Mouse (Mus musculus): ENCODE data around the gene Lcor.

Lcor gene

DNA sequence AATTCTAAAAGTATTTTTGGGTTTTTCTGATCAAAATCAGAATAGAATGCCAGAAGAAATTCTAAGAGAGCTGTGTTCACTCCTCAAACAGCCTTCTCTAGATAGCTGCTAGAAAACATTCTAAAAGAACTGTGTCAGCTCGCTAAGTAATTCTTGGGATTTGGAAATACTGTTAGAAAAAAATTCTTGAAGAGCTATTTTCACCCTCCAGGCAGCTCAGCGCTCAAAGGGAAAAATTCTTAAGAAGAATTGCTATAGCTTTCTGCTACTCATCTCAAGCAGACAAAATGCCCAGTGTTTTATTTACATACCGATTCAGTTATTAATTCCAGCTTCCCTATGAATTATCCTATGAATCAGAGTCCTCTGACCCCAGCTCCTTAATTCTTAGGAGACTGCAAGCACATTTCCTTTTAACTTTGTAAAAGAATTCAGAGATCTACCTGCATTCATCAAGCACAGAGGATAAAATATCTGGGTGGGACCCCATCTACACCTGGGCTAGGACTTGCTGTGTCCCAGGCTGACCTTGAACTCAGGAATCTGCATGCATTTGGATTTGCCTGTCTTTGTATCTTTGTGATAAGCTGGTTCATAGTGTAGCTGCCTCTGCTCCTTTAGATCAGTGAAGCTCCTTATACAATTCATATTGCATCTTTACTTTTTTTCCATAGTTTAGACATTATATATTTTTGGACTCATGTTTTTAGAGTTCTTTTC lies 5.7 kb upstream of the Lcor start:
- DNase-seq: no peak

DNA sequence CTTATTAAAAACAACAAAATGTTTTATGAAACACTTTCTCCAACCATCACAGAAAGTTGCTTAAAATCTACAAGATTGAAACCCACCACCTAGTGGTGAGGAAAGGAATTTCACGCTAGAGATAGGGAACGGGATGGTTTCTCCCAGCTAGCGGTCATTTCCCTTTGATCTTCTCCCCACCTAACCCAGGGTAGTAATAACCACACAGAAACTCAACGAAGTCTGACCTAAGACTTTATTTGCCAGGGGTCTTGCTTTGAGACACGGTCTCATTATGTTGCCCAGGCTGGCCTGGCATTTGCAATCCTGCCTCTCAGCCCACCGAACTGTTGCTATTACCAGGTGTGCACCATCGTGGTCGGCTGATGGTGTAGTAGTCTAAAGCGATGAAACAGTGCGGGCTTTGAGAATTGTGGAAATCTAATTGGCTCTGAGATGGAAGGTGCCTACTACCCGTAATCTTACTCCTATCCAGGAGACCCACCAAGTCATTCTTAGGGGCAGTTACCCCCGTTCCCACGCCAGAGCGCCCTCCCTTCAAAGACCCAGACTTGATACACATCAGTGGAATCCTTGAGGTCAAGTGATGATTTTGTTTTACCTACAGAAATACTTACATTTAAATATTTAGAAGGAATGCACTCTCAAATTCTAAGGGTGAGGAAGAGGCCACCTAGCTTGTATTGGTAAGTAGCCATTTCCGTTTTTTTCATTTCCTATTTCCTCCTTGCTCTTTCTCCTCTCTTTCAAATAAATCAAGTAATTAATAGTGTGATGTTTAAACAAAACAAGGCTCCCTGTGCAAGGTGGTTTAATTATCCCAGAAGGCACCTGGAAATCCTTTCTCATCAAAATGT lies 1.2 kb upstream of the Lcor start:
- DNase-seq: peak in 1 of 2 experiments; percentile 23

DNA sequence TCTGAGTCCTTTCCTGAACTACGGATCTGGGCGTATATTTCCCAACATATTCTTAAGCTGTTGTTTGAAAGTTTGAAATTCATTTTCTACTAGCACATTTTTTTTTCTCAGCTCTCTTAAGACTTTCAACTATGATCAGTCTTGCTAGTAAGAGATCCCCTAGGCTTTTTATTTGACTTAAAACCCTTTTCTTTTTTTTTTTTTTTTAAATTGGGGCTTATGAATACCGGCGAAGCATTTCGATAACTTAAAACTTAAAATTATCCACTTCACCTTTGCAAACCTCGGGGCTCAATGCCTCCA lies 599 bp upstream of the Lcor start:
- DNase-seq: no peak

DNA sequence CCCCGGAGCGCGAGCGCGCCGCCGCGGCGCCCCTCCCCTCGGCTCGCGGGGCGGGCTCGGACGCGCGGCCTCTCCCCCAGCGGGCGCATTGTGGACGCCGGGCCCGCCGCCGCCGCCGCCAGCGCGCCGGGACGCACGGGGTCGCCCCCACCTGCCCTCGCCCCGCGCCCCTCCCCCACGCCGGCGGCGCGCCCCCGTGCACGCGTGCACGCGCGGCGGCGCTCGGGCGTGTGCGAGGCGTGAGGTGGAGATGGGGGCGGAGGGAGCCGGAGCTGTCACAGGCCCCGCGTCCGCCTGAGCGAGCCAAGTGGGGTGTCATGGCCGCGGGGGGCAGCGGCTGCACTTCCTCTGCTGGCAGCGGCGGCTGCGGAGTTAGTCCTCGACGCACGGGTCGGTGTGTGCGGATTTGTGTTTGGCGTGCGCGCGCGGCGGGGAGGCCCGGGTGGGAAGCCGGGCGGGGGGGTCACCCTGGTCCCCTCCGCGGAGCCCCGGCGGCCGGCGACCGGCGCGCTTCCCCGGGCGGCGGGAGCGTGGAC lies 540 bp downstream of the Lcor start:
- peak; percentile 83 to 90 for DNase-seq

DNA sequence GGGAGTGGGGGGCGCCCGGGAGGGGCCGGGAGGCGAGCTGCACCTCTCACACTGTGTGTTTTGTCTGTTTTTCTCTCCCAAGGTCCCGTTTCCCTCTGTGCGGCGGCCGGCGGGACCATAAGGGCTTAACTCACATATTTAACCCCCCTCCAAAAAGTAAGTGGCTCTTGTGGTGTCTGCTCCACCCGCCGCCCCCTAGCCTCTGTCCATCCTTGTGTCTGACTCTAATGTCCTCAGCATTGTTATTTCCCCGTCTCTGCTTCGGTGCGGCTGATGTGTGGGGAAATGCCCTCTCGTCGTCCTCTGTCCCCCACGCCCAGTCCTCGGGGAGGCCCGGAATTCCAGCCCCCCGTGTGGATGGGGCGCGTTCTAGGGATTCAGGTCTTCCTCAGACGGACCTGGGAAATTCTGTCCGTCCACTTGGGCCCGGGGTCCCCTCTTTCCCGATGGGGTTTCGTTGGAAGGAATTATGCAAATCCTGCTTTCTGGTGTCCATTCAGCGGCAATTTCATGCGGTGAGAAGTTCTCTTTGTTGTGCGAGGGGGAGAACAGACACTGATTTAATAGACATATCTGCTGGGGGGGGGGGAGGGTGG lies 1.1 kb downstream of the Lcor start:
- peak; percentile 37 to 41 for DNase-seq

DNA sequence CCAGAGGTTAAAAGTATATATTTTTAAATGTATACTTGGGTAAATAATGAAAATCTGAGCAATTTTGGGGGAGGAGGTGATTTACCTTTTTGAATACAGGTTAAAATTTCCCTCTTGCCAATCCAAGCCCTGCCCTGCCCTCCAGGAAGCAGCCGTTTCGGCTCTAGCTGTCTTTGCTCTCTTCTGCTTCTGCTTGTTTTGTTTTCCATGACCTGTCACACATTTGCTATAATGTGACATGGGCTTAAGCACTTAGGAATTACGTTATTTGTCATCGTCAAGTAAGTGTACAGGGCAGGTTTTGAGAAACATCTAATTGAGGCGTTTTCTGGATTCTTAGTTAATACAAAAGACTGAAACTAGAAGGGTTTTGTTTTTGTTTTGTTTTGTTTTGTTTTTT lies 1.9 kb downstream of the Lcor start:
- no peak for DNase-seq

DNA sequence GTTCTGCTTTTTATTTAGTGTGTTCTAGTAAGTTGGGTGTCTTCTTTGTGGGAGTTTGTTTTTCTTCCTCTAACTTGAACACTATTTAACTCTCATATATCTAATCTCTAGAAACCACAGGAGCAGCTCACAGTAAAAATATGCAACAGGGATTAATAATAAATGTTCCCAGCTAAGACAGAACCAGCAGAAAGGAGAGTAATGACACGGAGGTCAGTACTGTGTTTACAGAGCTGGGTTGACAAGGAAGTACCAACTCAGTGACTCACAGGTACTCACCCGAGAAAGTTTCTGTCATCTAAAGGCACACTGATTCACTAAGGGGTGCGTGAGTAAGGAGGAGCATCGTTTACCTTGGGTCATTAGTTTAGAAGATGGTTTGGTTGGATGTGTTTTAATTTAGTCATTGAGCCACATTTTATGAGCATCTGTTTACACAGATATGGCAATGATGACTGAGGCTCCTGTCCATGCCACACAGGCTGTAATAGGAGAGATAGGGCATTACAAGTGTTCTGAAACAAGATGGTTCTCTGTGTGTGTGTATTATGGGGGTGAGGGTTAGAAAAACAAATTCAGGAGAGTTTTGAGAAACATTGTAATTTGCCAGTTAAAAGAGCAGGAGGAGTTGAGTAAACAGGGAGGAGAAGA lies 13.1 kb downstream of the Lcor start:
- no peak for DNase-seq

DNA sequence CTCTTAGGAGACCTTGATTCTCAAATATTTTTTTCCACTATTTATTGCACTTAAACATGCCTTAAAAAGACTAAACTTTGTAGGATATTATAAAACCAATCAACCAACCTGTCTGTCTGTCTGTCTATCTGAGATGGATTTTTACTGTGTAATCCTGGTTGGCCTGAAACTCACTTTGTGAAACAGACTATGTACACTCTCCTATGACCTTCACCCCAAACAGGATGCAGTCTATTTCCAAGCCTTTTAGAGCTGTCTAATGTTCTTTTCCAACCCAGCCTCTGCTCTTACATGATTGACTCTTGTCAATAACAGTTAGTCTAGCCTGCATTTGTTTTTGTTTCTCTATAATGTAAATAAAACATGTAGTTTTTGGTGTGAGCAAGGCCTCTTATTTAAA lies 13.6 kb downstream of the Lcor start:
- no peak for DNase-seq

DNA sequence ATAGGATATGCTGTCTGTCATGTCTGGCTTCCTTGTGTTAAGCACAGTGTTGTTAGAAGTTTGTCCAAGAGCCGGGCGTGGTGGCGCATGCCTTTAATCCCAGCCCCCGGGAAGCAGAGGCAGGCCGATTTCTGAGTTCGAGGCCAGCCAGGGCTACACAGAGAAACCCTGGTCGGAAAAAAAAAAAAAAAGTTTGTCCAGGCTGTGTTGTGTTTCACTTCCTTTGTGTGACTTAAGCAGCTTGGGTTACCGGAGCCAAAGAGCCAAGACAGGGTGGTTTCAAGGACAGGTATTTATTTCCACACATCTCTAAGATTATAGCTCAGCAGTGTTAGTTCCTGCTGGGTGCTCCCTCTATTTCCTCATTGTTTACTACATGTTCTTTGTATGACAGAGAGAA lies 25.4 kb downstream of the Lcor start:
- no peak for DNase-seq

DNA sequence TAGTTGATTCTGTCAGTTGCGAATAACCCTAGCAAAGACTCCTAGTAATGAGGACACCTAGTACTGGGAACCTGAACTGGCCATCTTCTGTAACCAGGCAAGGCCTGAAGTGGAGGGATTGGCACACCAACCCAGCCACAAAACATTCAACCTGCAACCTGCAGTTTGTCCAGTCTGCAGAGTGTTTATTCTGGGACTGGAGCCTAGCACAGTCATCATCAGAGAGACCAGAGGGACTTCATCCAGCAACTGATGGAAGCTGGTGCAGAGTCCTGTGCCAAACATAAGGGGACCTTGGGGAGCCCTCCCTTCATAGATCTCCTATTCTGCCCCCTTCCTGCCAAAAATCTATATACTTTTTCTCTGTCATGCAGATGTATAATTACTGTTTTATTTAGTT lies 32.4 kb downstream of the Lcor start:
- no peak for DNase-seq

DNA sequence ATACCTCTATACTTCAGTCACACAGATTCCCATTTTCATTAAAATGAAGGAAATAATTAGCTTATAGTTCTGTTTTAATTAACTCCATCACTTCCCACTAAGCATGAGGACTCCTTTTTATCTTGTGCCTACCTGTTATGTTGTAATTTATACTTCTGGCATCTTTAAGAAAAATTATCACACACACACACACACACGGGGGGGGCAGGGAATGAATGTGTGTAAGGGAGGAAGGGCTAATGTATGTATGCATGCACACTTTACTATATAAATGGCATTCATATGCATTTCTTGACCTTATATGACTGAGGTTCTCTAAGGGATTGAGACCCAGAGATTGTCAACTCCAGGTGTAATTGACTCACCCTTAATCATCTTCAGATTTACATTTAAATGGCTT lies 33.1 kb downstream of the Lcor start:
- DNase-seq: no peak

DNA sequence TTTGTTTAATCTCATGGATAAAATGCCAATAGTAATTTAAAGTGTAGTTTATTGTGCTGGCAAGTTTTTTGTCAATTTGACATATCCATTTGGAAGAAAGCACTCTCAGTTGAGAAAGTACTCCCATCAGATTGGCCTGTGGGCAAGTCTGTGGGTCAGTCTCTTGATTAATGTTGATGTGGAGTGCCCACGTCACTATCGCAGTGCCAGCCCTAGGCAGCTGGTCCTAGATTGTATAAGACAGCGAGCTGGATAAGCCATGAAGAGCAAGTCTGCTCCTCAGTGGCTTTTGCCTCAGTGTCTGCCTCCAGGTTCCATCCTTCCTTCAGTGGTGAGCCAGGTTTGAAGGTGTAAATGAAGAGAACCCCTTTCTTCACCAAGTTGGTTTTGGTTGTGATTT lies 34.6 kb downstream of the Lcor start:
- DNase-seq: no peak

DNA sequence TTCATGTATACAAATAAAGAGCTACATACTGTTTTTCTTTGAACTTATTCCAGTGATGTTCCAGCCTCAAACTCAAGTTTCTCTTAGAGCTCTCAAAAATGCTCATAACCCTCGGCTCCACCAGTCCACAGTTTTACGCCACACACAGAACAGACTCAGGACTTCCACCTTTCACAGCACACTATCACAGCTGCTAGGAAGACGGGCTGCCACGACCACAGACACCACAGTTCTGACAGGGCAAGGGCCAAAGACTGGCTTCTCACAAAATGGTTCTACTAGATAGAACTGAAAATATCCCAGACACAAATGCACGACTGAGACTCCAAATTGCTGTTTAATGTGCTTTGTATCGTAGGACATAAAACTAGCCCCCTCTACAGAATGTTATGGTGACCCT lies 36.7 kb downstream of the Lcor start:
- DNase-seq: no peak

DNA sequence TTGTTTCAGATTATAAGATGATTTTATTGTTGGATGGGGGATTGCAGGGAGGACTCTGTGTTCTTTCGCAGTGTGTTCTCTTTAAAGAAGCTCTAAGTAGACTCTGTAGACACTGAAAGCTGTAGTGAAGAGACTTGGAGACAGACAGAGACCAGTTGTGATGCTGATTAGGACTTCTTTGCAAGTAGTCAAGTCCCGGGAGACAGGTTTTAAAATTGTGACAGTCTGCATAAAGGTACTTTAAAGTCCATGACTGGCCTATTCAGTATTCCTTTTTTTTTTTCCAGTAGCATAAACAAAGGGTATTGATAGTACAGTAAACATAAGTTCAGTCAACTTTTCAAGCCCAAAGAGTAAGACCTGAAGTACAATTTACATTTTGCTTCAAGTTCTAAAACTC lies 39.8 kb downstream of the Lcor start:
- DNase-seq: no peak

DNA sequence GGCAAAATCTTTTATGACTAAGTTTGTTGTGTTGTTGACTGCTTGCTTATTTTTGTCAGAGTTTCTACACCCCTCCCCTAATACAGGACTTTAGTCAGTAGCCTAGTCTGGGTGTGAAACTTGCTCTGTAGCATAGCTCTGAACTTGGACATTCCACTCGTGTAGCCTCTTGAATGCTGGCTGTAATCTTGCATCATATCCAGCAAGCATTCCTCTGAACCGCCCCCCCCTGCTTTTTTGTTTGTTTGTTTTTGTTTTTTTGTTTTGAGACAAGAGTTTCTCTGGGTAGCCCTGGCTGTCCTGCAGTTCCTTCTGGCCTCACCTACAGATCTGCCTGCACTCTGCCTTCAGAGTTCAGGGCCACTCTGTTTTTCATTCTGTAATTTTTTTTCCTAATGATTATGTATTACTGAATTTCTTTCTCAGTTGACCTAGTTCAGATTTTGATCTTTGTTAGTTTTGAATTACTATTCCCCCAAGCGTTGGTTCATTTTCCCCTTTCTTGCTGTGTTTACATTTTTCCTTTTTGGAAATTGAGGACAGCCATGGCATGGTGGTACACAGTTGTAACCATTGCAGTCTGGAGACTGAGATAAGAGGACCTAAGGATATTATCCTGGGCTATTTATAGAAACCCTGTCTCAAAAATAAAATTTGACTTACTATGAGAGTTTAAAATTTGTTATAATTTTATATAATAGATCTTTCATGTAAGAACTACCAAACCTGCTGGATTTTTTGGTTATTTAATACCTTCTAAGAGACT lies 41.5 kb downstream of the Lcor start:
- no peak for DNase-seq

DNA sequence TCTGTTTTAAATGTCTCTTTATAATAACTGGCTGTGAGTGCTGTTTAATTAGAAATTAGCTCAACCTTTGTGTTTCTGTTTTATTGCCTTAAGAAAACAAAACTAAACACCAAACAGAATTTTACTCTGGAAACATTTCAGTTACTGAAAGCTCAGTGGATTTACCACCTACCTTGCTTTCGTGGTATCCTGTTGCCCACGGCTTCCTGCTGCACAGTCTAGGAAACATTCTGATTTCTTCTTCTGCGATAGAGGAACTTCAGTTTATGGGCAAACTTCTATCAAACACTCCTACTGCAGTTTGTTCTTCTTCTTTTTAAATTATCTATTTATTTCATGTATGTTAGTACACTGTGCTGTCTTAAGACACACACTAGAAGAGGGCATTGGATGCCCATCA lies 46.7 kb downstream of the Lcor start:
- DNase-seq: no peak

DNA sequence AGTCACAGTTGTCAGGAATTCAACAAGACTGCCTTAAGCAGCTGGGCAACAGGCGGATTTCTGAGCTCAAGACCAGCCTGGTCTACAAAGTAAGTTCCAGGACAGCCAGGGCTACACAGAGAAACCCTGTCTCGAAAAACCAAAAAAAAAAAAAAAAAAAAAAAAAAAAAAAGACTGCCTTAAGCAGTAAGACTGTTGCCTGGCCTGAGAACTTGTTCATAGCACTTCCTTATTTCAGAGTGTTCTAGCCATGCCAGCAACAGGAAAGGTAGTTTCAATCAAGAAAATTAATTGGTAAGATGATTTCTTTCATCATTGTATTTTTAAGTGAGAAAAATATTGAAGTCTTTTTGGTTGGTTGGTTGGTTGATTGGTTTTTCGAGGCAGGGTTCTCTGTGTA lies 51.6 kb downstream of the Lcor start:
- DNase-seq: no peak

DNA sequence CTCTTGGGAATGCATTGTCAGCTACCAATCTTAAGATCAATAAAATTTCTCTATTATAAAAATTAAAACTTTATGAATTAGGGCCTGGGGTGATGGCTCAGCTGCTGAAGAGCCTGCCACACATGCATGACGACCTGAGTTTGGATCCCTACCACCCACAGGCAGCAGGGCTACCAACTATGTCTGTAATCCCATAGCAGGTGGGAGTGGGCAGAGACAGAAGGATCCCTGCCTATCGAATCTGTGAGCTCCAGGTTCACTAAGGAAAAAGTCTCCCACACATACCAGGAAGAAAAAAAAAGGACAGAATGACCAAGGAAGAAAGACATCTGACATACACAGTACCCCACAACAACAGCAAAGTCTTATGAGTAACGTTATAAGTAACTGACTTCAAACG lies 74.5 kb downstream of the Lcor start:
- no peak for DNase-seq

DNA sequence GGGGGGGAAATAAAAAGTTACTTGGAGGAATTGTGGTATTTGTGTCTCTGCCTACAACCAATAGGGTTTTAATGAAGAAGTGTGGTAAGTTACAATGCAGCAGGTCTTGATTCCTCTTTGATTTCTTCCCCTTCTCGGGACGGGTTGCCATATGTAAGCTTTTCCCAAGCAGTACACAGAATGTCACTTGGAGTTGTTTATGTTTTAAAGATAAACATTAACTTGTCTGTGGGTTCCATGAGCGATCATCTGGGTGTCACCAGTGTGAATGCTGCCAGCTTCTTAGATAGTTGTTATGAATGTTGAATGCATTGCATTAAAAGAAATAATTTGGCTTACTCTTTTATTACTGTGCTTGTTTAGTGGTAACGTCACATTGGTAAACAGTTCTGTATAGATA lies 75.1 kb downstream of the Lcor start:
- DNase-seq: peak in 1 of 2 experiments; percentile 34

DNA sequence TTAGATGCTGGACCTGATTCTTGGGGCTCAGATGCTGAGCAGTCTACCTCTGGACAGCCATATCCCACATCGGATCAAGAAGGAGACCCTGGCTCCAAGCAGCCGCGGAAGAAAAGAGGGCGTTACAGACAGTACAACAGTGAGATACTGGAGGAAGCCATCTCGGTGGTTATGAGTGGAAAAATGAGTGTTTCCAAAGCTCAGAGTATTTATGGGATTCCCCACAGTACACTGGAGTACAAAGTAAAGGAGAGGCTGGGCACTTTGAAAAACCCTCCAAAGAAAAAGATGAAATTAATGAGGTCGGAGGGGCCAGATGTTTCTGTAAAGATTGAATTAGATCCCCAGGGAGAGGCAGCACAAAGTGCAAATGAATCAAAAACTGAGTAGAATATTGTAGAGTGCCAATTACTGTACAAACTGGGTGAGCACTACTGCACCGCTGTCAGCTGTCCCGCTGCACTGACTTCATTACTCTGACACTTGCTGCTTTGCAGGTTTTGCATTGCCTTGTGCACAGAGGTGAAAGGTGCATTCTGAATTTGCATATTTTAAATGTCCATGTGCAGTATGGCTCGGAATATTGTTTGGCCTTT lies 76.6 kb downstream of the Lcor start:
- DNase-seq: no peak

DNA sequence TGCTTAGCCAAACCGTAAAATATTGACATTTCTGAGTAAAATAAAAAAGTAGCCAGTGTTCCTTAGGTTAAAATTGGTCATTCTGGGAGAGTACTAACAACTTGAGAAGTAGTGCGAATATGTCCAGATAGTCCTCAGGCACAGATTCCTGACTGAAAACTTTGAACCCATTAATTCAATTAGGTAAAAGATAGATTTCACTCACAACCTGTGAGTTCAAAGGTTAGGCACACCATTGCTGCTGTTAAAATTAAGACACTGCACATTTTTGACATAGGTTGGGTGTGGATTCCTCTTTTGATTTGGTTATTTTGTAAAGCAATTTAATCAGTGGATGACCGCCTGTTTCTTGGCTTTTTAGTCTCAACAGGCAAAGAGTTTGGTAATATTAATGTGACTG lies 78.4 kb downstream of the Lcor start:
- DNase-seq: no peak

DNA sequence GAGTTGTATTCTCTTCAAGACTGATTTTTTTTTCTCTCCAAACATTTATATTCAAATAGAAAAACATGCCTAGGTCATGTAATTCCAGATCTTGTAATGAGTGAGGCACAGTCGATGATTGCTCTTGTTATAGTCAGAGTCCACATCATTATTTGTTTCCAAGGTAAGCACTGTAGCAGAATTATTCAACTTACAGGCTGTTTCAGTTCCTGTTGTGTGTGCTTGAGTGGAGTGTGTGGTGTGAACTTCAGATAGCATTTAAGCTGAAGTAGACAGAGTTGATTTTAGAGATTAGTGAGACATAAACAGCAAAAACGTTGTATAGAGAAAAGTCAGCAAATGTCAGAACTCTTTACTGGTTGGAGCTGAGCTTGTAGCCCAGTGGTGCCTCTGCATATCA lies 86.4 kb downstream of the Lcor start:
- DNase-seq: no peak

All from lung, postnatal 4 days (tissue).